Mouse (Mus musculus) olfactory bulb, adult 2 months (tissue): Measurements from ENCODE around the gene Fam19a5.

Experiments used
- CTCF ChIP-seq: fragments of 200-500 bp; IDR thresholded peaks from 2 replicates; pipeline ENCODE4 v1.5.1; 2012; ENCODE audit warnings: low read depth, mild to moderate bottlenecking, low read length, moderate library complexity; ENCODE audit not compliant: insufficient read depth
- POLR2A ChIP-seq: fragments of 200-500 bp; IDR thresholded peaks from 2 replicates; pipeline ENCODE4 v1.6.1; 2012; ENCODE audit warnings: mild to moderate bottlenecking, low read depth, low read length, moderate library complexity; ENCODE audit not compliant: insufficient read depth

- no peak for TF ChIP-seq CTCF
- no peak for TF ChIP-seq POLR2A
Measured at GRCm38 (mm10) chr15:87667416-87667815, 123.3 kb downstream of the Fam19a5 start.
